Mouse (Mus musculus) ES-Bruce4 (cell line): ENCODE results near the gene Podn. TPM values are rescaled to one million over a fixed set of nuclear protein-coding genes. Genes with fewer than 3 reads are reported as not detected.

ENCODE experiments used
- H3K27ac ChIP-seq: 2 replicates; pipeline ENCODE4 v1.5.1; 2012; ENCODE audit warnings: low read length, inconsistent platforms; ENCODE audit not compliant: insufficient read depth
- H3K27me3 ChIP-seq: 2 replicates; pipeline ENCODE4 v1.6.1; 2012; ENCODE audit warnings: mild to moderate bottlenecking, low read length, inconsistent platforms; ENCODE audit not compliant: control insufficient read depth, poor library complexity, insufficient read depth, severe bottlenecking
- H3K36me3 ChIP-seq: 2 replicates; pipeline ENCODE4 v1.6.1; 2012; ENCODE audit warnings: inconsistent platforms, mild to moderate bottlenecking, low read length, moderate library complexity; ENCODE audit not compliant: control insufficient read depth, poor library complexity, insufficient read depth, severe bottlenecking
- H3K4me1 ChIP-seq: one replicate; pipeline ENCODE4 v1.8.1; 2011; ENCODE audit warnings: low read length; ENCODE audit not compliant: control insufficient read depth, insufficient read depth
- H3K4me3 ChIP-seq: 2 replicates; pipeline ENCODE4 v1.5.1; 2011; ENCODE audit warnings: low read depth, mild to moderate bottlenecking, low read length
- H3K9ac ChIP-seq: 2 replicates; pipeline ENCODE4 v1.6.1; 2012; ENCODE audit warnings: low read depth, mild to moderate bottlenecking, inconsistent platforms; ENCODE audit not compliant: poor library complexity, severe bottlenecking
- H3K9me3 ChIP-seq: replicated peaks from 2 replicates; pipeline ENCODE4 v1.6.1; 2012; ENCODE audit warnings: mild to moderate bottlenecking, low read length, inconsistent platforms; ENCODE audit not compliant: control insufficient read depth, poor library complexity, insufficient read depth, severe bottlenecking
- CTCF ChIP-seq: IDR thresholded peaks from one replicate; pipeline ENCODE4 v1.8.1; 2011; ENCODE audit warnings: low read depth, low read length
- EP300 ChIP-seq: IDR thresholded peaks from 2 replicates; pipeline ENCODE4 v1.6.1; 2011; ENCODE audit warnings: low read depth, low read length; ENCODE audit not compliant: insufficient read depth
- POLR2A ChIP-seq: IDR thresholded peaks from one replicate; pipeline ENCODE4 v1.8.1; 2011; ENCODE audit warnings: low read length; ENCODE audit not compliant: insufficient read depth
- polyA plus RNA-seq: library from polyadenylated mRNA; stranded (reverse); fragments of >200 nt; gene quantifications from 2 replicates; pipeline ENCODE4 v1.2.4, GENCODE M21; 2011; ENCODE audit warnings: low read depth; ENCODE audit not compliant: missing spikeins, insufficient read depth, insufficient read length

Podn gene
- polyA plus RNA-seq, 1 experiment: 3.3 TPM

- no peaks in the 10 kb centered on the region for H3K36me3 ChIP-seq
- no peak overlapping the region for H3K4me3 ChIP-seq
- H3K4me1 ChIP-seq: no peaks in the 10 kb centered on the region
- no peak overlapping the region for H3K27ac ChIP-seq
- no peaks in the 10 kb centered on the region for H3K27me3 ChIP-seq
- TF ChIP-seq POLR2A (no peak), CTCF (no peak), EP300 (no peak)
- H3K9me3 ChIP-seq: no peaks in the 10 kb centered on the region
- no peak overlapping the region for H3K9ac ChIP-seq
Observed at GRCm38 (mm10) chr4:107998641-107999332, 97.5 kb downstream of the Podn start.

GRCm38 (mm10) chr4:107996418-107996986 lies 99.7 kb downstream of the Podn start:
- Histone ChIP-seq H3K27ac (no peak overlapping the region), H3K27me3 (no peaks in the 10 kb centered on the region), H3K36me3 (no peaks in the 10 kb centered on the region), H3K9ac (no peak overlapping the region), H3K4me1 (peaks cover 4% of the 10 kb centered on the region), H3K4me3 (no peak overlapping the region), H3K9me3 (no peaks in the 10 kb centered on the region)
- TF ChIP-seq POLR2A (no peak), CTCF (no peak), EP300 (no peak)

GRCm38 (mm10) chr4:107995727-107996126 lies 100.5 kb downstream of the Podn start:
- Histone ChIP-seq H3K36me3 (no peaks in the 10 kb centered on the region), H3K4me3 (no peak overlapping the region), H3K9ac (no peak overlapping the region), H3K27me3 (no peaks in the 10 kb centered on the region), H3K4me1 (peaks cover 4% of the 10 kb centered on the region), H3K27ac (no peak overlapping the region), H3K9me3 (no peaks in the 10 kb centered on the region)
- TF ChIP-seq EP300 (no peak), POLR2A (no peak), CTCF (no peak)

GRCm38 (mm10) chr4:107995011-107995410 lies 101.2 kb downstream of the Podn start:
- Histone ChIP-seq H3K36me3 (no peaks in the 10 kb centered on the region), H3K27ac (no peak overlapping the region), H3K9ac (no peak overlapping the region), H3K9me3 (no peaks in the 10 kb centered on the region), H3K27me3 (no peaks in the 10 kb centered on the region), H3K4me1 (peaks cover 4% of the 10 kb centered on the region), H3K4me3 (no peak overlapping the region)
- no peak for TF ChIP-seq POLR2A
- TF ChIP-seq EP300: no peak
- TF ChIP-seq CTCF: no peak

- peaks cover 4% of the 10 kb centered on the region for H3K4me1 ChIP-seq
- no peak overlapping the region for H3K27ac ChIP-seq
- TF ChIP-seq EP300: no peak
- TF ChIP-seq CTCF: no peak
- H3K27me3 ChIP-seq: no peaks in the 10 kb centered on the region
- no peaks in the 10 kb centered on the region for H3K9me3 ChIP-seq
- no peaks in the 10 kb centered on the region for H3K36me3 ChIP-seq
- H3K9ac ChIP-seq: no peak overlapping the region
- no peak overlapping the region for H3K4me3 ChIP-seq
Observed at GRCm38 (mm10) chr4:107991879-107992278, 104.4 kb downstream of the Podn start.

- no peak overlapping the region for H3K9ac ChIP-seq
- H3K27ac ChIP-seq: no peak overlapping the region
- no peak overlapping the region for H3K4me3 ChIP-seq
- no peaks in the 10 kb centered on the region for H3K27me3 ChIP-seq
- H3K4me1 ChIP-seq: peaks cover 4% of the 10 kb centered on the region
- TF ChIP-seq EP300 (no peak), POLR2A (no peak)
- H3K36me3 ChIP-seq: no peaks in the 10 kb centered on the region
- no peaks in the 10 kb centered on the region for H3K9me3 ChIP-seq
Observed at GRCm38 (mm10) chr4:107990818-107991217, 105.4 kb downstream of the Podn start.
